Mouse (Mus musculus) skeletal muscle tissue, adult 2 months (tissue): Measurements from ENCODE around the gene Cks1b.
"Not testable (repeated sequence)": the region's sequence is repeated elsewhere in the genome, so short reads cannot be mapped to it uniquely, and the experiment has no call there.

Experiments
- DNase-seq: peaks from one replicate; pipeline ENCODE4 v3.0.0-alpha.2; 2012; ENCODE audit warnings: low read depth, low spot score

Gene Cks1b

DNA sequence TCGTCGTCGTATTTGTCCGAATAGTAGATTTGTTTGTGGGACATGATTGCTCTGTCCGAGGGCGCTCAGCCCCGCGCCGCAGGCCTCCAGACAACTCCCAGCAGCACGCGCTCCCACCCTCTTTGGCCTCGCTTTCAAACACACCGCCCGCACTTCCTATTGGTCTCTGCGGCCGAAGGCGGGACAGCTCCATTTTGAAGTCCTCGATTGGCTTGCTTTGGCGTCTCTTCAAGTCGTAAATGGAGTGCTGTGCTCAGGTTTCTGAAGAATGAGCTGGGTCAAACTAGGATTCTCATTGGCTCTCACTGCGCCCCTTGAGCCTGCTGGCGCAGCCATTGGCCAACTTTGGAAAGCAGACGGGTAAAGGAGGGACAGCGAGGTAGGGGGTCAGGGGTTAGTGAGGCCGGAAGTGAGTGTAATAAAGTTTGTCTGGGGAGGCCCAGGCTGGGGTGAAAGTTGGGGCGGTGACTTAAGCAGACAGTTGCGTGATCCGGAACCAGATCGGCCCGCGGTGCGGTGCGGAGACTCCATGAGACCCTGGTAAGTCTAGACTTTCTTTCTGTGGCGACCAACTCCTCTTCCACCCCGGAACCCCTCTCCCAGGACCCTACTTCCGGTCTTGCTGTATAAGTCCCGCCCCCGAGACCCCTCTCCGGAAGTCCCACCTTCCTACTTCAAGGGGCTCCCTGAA is at the start of gene Cks1b, which contains the start of gene Shc1:
Gene Cks1b, minus strand, starts transcription at position 214 of the 691 bp plus-strand sequence.
Gene Shc1, plus strand, starts transcription at position 274 of the 691 bp plus-strand sequence.
- DNase-seq = peak; percentile 99

DNA sequence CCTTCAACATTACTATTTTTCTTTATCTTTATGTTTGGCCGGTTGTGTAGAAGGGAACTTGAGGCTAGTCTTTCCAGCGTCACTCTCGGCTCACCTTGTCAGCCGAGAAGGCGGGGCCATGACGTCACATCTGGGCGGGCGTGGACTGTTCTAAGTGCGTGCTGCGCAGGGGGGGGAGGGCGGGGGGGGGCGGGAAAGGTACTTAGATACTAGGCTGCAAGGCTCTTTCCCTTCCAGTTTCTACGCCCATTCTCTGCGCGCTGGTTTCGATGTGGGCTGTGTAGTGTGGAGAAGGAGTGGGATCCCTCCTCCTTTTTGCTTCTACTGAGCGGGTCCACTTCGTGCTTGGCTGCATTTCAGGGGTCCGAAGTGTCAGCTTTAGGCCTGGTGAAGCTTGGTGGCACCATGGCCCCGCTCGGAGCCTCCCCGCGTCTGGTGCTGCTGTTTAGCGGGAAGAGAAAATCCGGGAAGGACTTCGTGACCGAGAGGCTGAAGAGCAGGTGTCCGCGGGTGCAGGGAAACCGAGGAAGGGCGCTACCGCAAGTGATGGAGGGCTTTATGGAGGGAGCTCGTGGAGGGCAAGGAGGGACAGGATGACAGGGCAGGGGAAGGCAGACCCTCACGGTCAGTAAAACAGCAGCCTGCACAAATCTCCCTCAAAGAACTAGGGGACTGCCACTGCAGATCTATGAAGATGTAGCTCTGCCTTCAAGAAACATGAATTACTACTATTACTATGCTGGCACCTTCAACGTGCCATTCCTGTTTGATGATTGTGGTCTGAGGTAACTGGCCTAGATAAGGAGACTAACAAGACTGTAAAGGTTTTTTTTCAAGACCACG is 41.0 kb upstream of the Cks1b start:
- DNase-seq = peak; percentile 82

DNA sequence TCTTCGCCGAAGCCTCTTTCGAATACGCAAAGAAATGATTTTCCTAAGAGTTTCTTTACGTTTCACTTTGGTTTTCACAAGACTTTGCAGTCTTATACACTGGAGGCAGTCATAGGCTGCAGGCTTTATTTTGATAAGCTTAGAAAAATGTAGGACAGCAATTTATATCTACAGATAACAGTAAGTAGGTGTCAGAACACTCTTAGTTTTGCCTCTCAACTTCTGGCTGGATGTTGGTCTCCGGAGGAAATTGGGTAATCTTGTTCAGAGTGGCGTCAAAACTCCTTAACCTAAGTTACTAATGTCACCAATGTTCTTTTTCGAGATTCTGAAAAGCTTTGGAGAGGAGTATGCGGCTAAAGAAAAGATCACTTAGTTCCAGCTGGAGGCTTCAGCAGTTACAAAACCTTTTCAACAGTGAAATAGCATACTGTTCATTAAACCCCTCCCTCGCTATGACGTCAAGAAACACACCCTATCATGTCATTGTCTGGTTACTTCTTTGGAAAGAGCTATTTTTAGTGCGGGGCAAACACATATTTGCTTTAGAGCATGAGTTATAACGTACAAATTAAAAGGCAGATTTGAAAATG is 40.3 kb upstream of the Cks1b start:
- no peak for DNase-seq

DNA sequence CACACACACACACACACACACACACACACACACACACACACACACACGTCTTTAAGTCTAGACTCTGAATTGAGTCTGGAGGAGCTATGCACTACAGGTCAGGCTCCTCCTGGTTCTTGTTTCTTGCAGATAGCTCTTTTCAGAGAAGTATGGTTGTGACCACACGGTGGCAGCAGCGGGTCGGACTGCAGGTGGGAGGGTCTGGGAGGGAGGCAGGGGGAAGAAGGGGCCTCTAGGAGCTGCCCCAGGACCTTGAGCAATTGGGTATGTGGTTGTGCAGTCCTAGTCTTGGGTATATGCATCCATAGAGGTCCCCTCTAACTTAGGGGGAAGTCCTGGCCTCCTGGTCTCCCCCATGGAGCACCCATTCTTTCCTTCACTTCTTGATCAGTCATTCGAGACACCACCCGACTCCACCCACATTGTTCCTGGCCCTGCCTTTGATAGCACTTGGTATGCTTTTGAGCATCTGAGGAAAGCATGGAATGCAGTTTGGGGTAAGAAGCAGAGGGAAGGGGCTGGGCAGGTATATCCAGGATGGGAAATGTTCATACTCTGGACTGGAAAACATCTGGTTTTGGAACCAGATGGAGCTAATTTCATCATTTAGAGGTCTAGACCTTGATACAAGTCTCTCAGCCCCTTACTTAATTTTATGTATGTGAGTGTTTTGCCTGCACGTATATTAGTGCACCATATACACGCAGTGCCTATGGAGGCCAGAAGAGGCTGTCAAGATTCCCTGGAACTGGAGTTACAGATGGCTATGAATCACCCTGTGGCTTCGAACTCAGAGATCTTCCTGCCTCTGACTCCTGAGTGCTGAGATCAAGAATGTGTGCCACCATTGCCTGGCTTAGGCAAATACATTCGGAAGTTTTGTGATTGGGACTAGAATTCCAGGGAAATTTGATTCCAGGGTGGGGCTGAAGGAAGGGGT is 38.8 kb upstream of the Cks1b start:
- DNase-seq = peak; percentile 54

DNA sequence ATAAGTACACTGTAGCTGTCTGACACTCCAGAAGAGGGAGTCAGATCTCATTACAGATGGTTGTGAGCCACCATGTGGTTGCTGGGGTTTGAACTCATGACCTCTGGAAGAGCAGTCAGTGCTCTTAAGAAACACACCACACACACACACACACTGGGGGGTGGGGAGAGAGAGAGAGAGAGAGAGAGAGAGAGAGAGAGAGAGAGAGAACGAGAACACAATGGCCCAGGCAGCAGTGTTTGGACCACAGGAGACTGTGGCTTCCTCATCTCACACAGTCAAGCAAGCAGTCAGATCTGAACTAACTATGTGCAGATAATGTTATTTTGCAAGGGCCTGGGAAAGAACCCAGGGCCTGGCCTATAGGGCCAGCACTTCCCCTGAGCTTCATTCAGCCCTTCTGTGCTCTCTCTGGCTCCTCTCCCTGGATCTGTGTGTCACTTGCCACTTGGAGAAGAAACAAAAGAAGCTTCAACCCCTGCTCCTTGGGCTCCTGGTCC is 37.7 kb upstream of the Cks1b start:
- DNase-seq = no peak

DNA sequence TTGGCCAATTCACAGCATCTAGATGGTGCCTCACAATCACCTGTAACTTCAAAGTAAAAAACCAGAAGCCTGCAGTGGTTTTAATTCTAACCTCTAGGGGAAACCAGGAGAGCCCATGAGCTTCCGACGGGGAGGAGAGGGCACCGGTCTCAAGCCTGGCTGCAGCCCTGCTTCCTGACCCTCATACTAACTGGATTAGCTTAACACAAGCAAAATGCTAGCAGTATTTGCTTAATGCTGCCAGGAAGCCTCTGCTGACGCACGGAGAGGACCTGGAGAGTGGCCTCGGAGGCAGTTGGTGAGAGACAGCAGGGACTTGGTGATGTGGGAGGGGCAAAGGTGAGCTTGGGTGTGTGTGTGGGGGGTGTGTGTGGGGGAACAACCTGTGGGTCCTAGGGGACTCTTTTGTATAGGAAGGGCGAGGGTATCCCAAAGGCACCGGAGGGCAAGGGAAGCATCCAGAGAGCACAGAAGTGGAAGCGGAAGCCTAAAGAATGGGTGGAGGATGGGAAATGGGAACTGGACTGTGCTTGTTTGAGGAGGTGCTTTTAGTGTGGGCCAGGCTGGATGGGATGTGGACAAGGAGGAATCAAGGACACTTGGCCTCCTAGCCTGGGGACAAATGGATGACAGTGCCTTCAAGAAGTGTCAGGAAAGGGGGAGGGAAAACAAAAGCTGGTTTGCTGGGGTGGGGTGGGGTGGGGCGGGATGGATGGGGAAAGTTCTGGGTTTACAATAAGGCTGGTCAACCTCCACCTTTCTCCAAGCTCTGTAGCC is 36.4 kb upstream of the Cks1b start, which contains the start of gene Pmvk:
Gene Pmvk, plus strand, starts transcription at position 141 of the 777 bp plus-strand sequence.
- DNase-seq = no peak

DNA sequence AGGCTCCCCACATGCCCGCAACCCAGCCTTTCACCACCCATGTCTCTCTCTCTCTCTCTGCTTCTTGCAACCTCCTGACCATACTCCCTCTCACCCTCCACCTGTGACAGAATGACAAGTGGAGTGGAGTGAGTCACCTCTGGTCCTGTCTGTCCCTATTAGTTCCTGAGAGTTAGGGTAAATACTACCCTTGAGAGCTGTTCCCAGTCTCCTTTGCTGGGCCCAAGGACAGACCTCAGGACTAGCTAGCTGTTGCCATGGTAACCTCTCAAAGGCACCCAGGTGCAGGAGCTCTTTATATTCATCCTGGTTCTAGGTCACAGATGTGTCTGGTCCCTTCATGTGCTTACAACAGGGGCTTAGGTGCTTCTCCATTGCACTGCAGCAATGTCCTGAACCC is 33.7 kb upstream of the Cks1b start:
- no peak for DNase-seq

DNA sequence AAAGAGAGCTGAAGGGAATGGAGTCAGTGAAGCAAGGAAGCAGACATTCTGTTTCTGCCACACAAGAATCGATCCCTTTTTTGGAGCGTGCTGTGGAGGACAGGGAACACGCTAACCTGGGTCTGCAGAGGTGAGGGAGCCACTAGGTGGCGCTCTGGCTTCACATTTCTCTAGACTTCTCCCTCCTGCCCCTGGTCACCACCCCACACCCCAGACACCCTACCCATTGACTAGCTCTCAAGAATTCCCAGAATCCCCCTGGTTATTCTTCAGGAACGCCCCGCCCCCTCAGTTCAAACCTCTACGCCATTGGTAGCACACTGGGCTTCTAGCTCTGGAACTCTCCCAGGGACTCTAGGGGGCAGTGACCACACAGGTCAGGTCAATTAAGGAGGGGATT is 31.4 kb upstream of the Cks1b start:
- peak; percentile 54 for DNase-seq

DNA sequence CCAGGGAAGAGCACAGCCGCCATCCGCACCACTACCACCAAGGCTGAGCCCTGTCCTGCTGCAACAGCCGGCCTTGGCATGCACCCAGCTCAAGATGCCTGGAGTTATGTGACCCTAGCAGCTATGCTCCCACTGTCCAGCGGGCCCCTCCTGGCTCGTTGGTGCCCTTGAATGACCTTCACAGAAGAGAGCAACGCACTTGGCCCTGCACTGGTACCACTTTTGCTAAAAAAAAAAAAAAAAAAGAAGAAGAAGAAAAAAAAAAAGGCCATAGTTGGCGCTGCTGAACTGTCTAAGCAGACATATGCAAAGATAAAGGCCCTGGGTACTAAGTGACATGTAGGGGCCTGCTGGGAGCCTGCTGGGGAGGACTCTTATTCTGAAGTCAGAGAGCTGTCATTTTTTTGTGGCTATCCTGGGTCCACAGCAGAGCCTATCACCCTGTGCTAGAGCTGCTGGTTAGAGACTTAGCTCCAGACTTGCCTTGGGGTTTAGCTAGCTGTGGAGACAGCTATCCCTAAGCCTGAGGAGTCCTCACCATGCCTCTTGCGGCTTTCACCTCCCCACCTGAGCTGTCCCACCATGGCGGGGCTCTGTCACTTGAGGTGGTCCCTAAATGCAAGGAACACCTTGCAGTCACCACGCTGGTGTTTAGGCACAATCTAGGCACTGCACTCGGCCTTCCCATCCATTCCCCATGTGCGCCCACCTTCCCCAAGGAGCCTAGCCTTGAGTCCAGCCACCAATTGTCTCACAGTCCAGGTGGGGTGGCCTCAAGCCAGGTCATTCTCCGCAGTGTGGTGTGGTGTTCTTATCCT is 30.7 kb upstream of the Cks1b start:
- DNase-seq = no peak

DNA sequence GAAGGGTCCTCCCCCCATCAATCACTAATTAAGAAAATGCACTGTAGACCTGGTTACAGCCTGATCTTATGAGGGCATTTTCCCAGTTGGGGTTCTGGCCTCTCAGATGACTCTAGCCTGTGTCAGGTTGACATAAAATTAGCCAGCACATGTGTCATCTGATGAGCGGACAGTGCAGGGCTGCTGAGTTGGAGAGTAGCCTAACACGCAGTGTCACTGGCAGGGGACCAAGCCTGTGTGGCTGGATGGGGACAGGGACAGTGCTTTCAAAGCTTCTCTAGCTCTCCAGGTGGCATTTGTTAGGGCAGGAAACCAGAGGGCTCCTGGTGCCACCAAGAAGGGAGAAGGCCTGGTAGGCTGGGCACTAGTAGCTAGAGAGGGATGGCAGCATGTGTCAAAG is 22.5 kb upstream of the Cks1b start:
- DNase-seq = peak; percentile 89

DNA sequence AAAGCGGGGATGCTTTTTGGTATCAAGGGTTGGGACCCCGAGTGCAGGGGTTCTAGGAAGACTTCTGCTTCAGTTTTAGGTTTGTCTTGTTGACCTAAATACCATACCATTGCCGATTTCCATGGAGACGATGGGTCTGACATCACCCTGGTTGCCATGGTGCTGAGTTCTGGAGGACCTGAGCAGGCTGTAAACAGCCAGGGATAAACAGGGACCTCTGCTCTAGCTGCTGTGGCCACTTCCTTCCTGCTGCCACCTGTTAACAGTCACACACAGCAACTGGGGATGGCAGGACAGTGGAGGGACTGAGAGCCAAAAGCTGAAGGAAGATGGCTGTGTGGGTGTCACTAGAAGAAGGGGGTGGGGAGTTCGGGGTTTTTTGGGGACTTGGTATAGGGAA is 19.1 kb upstream of the Cks1b start:
- peak; percentile 69 for DNase-seq

DNA sequence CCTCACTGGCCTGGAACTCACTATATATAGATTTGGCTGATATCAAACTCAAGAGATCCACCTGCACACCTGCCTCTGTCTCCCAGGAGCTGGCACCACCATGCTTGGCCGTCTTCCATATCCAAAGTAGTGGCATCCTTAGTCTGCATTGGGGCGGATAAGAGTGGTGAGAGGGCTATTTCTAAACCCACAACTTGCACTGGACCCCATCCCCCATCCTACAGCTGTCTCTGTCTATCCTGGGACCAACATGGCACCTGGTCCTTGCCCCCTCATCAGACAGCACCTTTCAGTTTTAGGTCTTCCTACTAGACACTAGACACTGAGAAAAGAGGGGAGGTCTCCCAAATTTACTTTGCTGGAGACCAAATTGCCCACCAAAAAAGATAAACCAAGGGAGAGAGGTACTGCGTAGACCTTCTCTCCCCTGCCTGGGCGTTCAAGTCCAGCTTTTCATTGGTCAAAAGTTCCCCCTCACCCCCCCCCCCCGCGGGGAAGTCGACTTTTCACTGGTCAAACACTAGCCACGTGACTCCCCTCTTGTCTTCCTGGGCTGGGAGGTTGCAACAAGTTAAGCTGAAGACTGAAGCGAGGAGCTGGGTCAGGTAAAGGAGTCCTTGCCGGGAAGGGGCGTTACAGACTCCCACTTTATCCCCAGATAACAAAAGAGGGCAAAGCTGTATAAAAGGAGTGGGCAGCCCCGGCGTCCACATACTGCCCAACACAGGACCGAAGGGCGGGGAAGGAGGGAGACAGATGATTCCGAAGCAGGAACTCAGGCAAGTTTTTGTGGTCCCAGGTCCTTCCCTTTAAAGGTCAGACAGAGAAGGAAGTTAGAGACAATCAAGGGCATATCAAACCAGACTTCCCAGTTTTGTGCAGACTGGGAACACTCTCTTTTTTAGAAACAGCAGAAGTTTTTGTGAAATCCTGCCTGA is 18.3 kb upstream of the Cks1b start, which contains the start of gene Pbxip1:
Gene Pbxip1, plus strand, starts transcription at position 531 of the 938 bp plus-strand sequence.
- DNase-seq = peak; percentile 90

DNA sequence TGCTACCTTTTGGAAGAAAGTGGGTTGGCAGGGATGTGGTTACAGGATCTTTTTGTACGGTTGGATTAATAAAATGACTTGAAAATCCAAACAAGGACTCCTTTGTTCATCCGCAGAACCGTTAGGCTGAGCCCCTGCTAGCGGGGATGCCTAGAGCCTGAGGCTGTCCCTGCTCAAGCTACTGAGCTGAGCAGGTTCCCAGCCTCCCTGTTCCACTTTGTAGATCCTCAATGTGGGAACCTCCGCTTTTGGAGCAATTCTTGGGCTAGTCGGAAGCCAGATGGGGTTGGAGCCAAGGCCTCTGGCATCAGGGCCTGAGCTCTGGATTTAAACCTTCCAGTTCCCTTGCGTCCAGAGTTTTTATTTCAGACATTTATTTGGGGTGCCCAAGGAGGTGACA is 16.9 kb upstream of the Cks1b start:
- DNase-seq = no peak

DNA sequence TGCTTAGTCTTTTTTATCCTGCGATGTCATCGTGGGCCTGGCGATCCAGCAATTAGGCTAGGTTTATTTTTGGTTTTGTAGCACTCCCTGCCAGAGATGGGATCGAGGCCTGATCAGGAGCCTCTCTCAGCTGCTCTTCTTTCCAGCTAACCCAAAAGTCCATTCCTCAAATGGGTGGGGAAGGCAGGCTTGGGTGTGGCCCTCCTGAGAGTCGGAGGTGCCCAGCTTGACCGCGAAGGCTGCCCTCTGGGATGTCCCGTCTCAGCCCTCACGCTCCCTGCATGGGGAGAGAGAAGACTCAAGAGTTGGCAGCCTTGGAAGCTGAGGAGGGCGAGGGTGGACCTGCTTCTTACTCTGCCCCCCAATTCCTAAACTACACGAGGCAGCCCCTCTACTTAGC is 16.3 kb upstream of the Cks1b start:
- DNase-seq = no peak

DNA sequence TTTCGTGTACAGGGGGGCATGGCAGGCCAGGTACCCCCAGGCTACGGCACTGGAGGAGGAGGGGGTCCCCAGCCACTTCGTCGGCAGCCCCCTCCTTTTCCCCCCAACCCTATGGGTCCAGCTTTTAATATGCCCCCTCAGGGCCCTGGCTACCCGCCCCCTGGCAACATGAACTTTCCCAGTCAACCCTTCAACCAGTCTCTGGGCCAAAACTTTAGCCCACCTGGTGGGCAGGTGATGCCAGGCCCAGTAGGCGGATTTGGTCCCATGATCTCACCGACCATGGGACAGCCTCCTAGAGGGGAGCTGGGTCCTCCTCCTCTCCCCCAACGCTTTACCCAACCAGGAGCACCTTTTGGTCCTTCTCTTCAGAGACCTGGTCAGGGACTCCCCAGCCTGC is 14.4 kb upstream of the Cks1b start:
- DNase-seq = no peak

DNA sequence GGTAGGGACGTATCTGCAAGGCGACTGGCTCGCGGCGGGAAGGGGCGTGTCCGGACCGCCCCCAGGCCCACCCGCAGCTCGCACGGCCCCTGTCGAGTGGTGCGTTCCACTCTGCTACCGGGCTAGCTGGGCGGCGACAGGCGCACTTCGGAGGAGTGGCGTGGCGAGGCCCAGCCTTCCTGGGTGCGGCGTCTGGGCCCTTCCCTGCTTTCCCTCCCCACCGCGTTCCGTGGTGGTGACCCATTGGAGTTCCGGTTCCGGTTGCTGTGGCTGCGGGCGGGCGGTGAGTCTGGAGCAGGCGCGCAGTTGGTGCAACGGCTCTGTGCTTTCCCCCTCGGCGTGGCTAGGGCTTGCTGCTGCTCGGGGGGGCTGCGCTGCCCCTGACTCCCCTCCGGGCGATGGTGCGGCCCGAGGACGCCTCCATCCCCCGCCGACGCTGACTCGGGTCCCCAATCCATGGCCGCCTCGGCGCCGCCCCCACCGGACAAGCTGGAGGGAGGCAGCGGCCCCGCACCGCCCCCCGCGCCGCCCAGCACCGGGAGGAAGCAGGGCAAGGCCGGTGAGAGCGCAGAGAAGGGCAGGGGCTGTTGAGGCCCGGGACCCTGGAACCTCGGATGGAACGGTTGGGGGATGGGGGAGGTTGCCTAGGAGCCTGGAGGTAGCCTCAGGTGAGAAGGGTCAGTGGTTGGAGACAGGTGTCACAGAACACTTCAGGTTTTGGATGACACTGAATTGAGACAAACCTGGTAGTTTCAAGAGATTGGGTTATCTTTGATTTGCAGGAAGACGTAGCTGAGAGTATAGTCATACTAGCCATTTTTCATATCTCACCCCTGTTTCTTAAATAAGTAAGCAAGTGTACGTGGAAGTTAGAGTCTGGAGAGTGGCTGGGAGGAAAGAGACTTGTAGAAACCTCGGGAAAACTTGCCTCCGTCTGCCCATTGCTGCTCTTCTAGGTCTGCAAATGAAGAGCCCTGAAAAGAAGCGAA is 12.3 kb upstream of the Cks1b start, which contains the start of gene Pygo2:
Gene Pygo2, plus strand, starts transcription at position 44 of the 989 bp plus-strand sequence.
- peak; percentile 93 for DNase-seq

DNA sequence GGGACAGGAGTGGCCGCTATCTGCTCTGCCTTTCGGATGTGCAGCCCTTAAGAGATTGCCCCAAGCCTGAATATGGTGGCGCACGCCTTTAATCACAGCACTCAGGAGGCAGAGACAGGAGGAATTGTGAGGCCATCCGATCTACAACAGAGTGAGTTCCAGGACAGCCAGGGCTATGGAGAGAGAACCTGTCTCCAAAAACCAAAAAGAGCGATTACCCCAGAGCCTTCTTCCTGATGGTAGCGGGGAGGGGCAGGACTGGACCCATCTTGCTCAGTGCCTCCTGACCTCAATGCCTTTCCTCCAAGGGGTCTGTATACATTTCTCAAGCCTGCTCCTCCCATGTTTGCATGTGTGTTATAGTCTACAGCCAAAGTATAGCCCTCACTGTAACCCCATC is 10.8 kb upstream of the Cks1b start:
- not testable (repeated sequence) for DNase-seq
